Mouse (Mus musculus) MEL (cell line): Measurements from ENCODE around the gene Abhd4.

Source experiments
- CTCF ChIP-seq, 3 experiments: IDR thresholded peaks in 2 of 3; conservative IDR thresholded peaks in 1 of 3; 2 replicates each; pipeline ENCODE4 v1.5.1; 2011 to 2012; ENCODE audit warnings: low read length in 3 of 3, low read depth in 2 of 3, mild to moderate bottlenecking in 2 of 3, improper control_type of control experiment in 1 of 3, inconsistent platforms in 1 of 3, mixed read lengths in 1 of 3, moderate library complexity in 1 of 3; ENCODE audit not compliant: control insufficient read depth in 1 of 3, insufficient read depth in 1 of 3, poor library complexity in 1 of 3, severe bottlenecking in 1 of 3
- MAFK ChIP-seq: IDR thresholded peaks from 2 replicates; pipeline ENCODE4 v1.6.1; 2011; ENCODE audit warnings: low read depth, mild to moderate bottlenecking, low read length, improper control_type of control experiment, borderline replicate concordance
- POLR2A ChIP-seq, 2 experiments: IDR thresholded peaks; 2 replicates each; pipeline ENCODE4 v1.6.1; 2011 to 2012; ENCODE audit warnings: low read length in 2 of 2, mild to moderate bottlenecking in 2 of 2, control low read depth in 1 of 2, improper control_type of control experiment in 1 of 2, low read depth in 1 of 2, moderate library complexity in 1 of 2; ENCODE audit not compliant: control insufficient read depth in 1 of 2, insufficient read depth in 1 of 2, poor library complexity in 1 of 2
- UBTF ChIP-seq: IDR thresholded peaks from 2 replicates; pipeline ENCODE4 v1.6.1; 2012; ENCODE audit warnings: low read depth, mild to moderate bottlenecking, inconsistent platforms, low read length, improper control_type of control experiment, moderate library complexity, borderline replicate concordance; ENCODE audit not compliant: insufficient read depth
- ZNF384 ChIP-seq: IDR thresholded peaks from 2 replicates; pipeline ENCODE4 v1.6.1; 2012; ENCODE audit warnings: low read depth, mild to moderate bottlenecking, inconsistent platforms, low read length, improper control_type of control experiment

DNA sequence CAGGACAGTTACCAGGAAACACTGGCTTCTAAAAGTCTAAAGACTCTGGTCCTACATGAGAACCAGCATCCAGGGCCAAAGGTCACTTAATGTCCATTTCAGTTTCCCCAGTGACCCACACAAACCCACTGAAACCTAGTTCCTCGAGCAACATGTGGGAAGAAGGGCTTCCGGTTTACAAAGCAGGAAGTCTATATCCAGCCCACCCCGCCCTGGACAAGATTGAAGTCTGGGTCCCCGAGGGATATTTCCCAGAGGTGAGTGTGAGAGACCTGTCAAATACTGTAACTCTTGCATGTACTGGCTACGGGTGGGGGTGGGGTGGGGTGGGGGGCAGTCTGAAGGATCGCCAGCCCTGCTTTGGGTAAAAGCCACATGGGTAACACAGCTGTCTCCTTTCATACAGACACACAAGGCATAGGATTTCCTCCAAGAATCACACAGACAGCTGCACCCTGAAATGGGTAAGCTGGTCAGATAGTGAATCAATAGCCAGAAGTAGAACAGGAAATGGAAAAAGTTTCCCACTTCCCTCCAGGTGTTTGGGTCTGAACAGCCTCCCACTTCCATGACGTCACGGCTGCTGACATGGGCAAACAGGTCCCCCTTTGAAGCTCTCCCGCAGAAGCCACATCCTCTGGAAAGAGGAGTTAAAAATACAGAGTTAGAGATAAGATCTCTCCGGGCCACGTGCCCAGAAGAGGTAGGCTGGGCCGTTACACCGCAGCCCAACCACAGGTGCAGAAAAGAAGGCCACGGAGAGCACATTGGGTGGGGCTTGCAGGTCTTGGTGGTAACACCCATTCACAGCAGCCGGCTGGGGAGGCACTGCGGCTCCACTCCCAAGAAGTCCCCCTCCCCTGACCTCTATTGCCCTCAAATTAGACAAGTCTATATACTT, 26.8 kb upstream of the Abhd4 start:
- TF ChIP-seq CTCF (IDR thresholded peaks at IDR 0.05 in 2 of 3, conservative IDR thresholded peaks at IDR 0.05 in 1 of 3; ENCODE audit: control insufficient read depth in 1 of 3, insufficient read depth in 1 of 3, low read depth in 2 of 3, low read length in 3 of 3, poor library complexity in 1 of 3, severe bottlenecking in 1 of 3), result no peak
- no peak for TF ChIP-seq UBTF
- peak in 1 of 2 experiments; percentile 22; a peak in 1 of 4 replicates for TF ChIP-seq POLR2A (IDR thresholded peaks at IDR 0.05; ENCODE audit: control insufficient read depth in 1 of 2, insufficient read depth in 1 of 2, low read depth in 1 of 2, low read length in 2 of 2, poor library complexity in 1 of 2)
- peak; percentile 86 for TF ChIP-seq MAFK
- no peak for TF ChIP-seq ZNF384
